Mouse (Mus musculus): ENCODE measurements at regions not wholly inside any gene's neighbourhood (a gene's known extent, or its start where the extent isn't known, plus 50 kb on each side); places are given as distances from the start of the nearest gene placed in this dataset.
"Not testable (repeated sequence)": the region's sequence is repeated elsewhere in the genome, so short reads cannot be mapped to it uniquely, and the experiment has no call there.

GRCm38 (mm10) chr12:65325347-65325746, 100.0 kb downstream of the Wdr20rt start:
- DNase-seq (ENCODE audit: low spot score) = no peak

- DNase-seq (ENCODE audit: low spot score) = no peak
Observed at GRCm38 (mm10) chr12:65328532-65328931, 103.2 kb downstream of the Wdr20rt start.

GRCm38 (mm10) chr12:65329678-65330077, 104.4 kb downstream of the Wdr20rt start:
- no peak for DNase-seq (ENCODE audit: low spot score)

- DNase-seq (ENCODE audit: low spot score) = no peak
Observed at GRCm38 (mm10) chr12:65340009-65340408, 114.7 kb downstream of the Wdr20rt start.

- DNase-seq (ENCODE audit: low spot score) = no peak
Observed at GRCm38 (mm10) chr12:65347251-65347650, 121.9 kb downstream of the Wdr20rt start.

GRCm38 (mm10) chr12:65349535-65349934, 124.2 kb downstream of the Wdr20rt start:
- DNase-seq (ENCODE audit: low spot score) = no peak

- no peak for DNase-seq (ENCODE audit: low spot score)
Observed at GRCm38 (mm10) chr12:65364179-65364578, 138.9 kb downstream of the Wdr20rt start.

GRCm38 (mm10) chr12:65367334-65367733, 142.0 kb downstream of the Wdr20rt start:
- no peak for DNase-seq (ENCODE audit: low spot score)

- DNase-seq (ENCODE audit: low spot score) = no peak
Observed at GRCm38 (mm10) chr12:65367866-65368419, 142.6 kb downstream of the Wdr20rt start.

GRCm38 (mm10) chr12:65371650-65372049, 146.3 kb downstream of the Wdr20rt start:
- no peak for DNase-seq (ENCODE audit: low spot score)

GRCm38 (mm10) chr12:65379321-65379720, 154.0 kb downstream of the Wdr20rt start:
- DNase-seq (ENCODE audit: low spot score) = no peak

- no peak for DNase-seq (ENCODE audit: low spot score)
Observed at GRCm38 (mm10) chr12:65382118-65382791, 156.9 kb downstream of the Wdr20rt start.

- not testable (repeated sequence) for DNase-seq (ENCODE audit: low spot score)
Observed at GRCm38 (mm10) chr12:65382796-65383195, 157.5 kb downstream of the Wdr20rt start.

- no peak for DNase-seq (ENCODE audit: low spot score)
Observed at GRCm38 (mm10) chr12:65386005-65386645, 160.8 kb downstream of the Wdr20rt start.

- DNase-seq (ENCODE audit: low spot score) = no peak
Observed at GRCm38 (mm10) chr12:65387042-65387441, 161.7 kb downstream of the Wdr20rt start.

- no peak for DNase-seq (ENCODE audit: low spot score)
Observed at GRCm38 (mm10) chr12:65389512-65389911, 164.2 kb downstream of the Wdr20rt start.

- no peak for DNase-seq (ENCODE audit: low spot score)
Observed at GRCm38 (mm10) chr12:65390330-65390729, 165.0 kb downstream of the Wdr20rt start.

- DNase-seq (ENCODE audit: low spot score) = peak; percentile 52
Observed at GRCm38 (mm10) chr12:65401728-65402419, 176.6 kb downstream of the Wdr20rt start.

GRCm38 (mm10) chr12:65403124-65403523, 177.8 kb downstream of the Wdr20rt start:
- DNase-seq (ENCODE audit: low spot score) = no peak

- DNase-seq (ENCODE audit: low spot score) = no peak
Observed at GRCm38 (mm10) chr12:65413034-65413700, 187.8 kb downstream of the Wdr20rt start.

GRCm38 (mm10) chr12:65414393-65414792, 189.1 kb downstream of the Wdr20rt start:
- DNase-seq (ENCODE audit: low spot score) = peak; percentile 16

GRCm38 (mm10) chr12:65416909-65417308, 191.6 kb downstream of the Wdr20rt start:
- DNase-seq (ENCODE audit: low spot score) = no peak

Measured in left cerebral cortex, adult 11 months (tissue).